Mouse (Mus musculus) heart, adult 2 months (tissue): Measurements from ENCODE around the gene Phip.

ENCODE experiments used
- CTCF ChIP-seq: fragments of 200-600 bp; IDR thresholded peaks from 2 replicates; pipeline ENCODE4 v1.8.1; 2022; ENCODE audit warnings: antibody characterized with exemption, mild to moderate bottlenecking, moderate library complexity
- EP300 ChIP-seq: fragments of 200-500 bp; IDR thresholded peaks from 2 replicates; pipeline ENCODE4 v1.6.1; 2011; ENCODE audit warnings: low read depth, low read length, control low read depth; ENCODE audit not compliant: insufficient read depth
- POLR2A ChIP-seq: fragments of 200-500 bp; IDR thresholded peaks from 2 replicates; pipeline ENCODE4 v1.6.1; 2011; ENCODE audit warnings: mild to moderate bottlenecking, low read depth, low read length, control low read depth; ENCODE audit not compliant: insufficient read depth

DNA sequence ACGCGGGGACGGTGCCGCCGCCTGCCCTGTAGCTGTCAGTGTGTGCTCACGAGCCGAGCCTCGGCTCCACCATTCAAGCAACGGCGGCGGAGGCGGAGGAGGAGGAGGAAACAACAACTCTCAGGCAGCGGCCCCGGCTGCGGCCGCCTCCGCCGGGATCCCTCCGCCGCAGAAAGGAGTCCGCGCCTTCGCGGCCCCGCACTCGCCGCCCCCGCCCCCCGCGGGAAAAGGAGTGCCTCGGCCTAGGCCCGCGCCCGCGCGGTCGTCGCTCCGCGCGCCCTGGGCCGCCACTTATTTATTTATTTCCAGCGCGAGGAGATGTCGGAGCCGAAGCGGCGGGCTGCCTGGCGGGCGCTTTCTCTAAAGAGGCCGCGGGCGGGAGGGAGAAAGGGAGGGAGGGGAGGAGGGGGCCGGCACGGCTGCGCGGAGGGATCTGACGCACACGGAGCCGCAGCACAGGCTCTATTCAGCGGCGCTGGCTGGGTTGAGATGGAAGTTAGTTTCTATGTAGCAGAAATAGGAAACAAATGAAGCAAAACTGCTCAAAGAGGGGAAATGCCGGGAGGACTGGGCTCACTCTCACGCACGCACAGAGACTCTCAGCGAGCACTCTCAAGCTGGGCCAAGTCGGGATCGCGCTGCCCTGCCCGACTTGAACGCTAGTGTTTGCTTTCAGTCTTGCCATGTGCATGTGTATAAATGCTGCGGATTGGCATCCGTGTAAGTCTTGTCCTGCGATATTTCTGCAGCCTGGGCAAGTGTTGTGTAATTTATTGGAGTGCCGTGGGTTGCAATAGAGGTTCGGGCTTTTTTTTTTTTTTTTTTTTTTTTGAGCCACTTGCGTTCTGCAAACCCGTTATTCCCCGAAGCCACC, at the start of gene Phip:
- TF ChIP-seq POLR2A: peak; percentile 85
- TF ChIP-seq CTCF: peak; percentile 32
- TF ChIP-seq EP300: 0 out of 2 replicates have a peak, but pooled peaks have one; percentile 6
